Mouse (Mus musculus): ENCODE measurements around the gene Dop1b. TPM values are rescaled to one million over a fixed set of nuclear protein-coding genes. Genes with fewer than 3 reads are reported as not detected.

Dop1b gene
- polyA plus RNA-seq, 1 experiment from 2014 or later: 27.8 TPM

DNA sequence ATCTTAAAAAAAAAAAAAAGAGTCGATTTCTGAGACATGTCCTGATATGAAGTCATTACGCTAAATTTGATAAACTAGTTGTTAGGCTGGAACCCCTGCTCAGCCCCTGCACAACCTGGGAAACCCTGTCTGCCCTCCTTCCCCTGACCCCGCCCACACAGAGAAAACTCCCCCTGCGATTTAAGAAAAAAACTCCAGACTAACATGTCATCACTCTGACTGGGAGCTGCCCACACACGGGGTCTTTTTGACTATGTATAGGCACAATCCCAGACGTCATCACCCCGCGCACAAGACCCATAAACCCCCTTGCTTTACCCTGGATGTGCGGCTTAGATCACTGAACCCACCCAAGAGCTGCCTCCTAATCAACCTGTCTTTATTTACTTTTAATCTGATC lies 118.4 kb downstream of the Dop1b start:
- WGBS: 83% methylated on average over 9 of the region's 9 CpGs
- ATAC-seq (ENCODE audit: insufficient read depth, low FRiP score): no peak
- Histone ChIP-seq H3K9me3 (replicated peaks; ENCODE audit: control insufficient read depth, low read length) (no peaks in the 10 kb centered on the region), H3K4me3 (replicated peaks; ENCODE audit: low read length) (no peak overlapping the region), H3K36me3 (ENCODE audit: control insufficient read depth, insufficient read depth, low read length) (no peaks in the 10 kb centered on the region), H3K4me1 (ENCODE audit: control insufficient read depth, insufficient read depth, low read length) (peaks cover 17% of the 10 kb centered on the region), H3K4me2 (ENCODE audit: low read depth, low read length) (no peak overlapping the region), H3K9ac (ENCODE audit: low read length) (no peak overlapping the region), H3K27me3 (ENCODE audit: control insufficient read depth, insufficient read depth, low read length) (no peaks in the 10 kb centered on the region), H3K27ac (ENCODE audit: low read length) (no peak overlapping the region)

DNA sequence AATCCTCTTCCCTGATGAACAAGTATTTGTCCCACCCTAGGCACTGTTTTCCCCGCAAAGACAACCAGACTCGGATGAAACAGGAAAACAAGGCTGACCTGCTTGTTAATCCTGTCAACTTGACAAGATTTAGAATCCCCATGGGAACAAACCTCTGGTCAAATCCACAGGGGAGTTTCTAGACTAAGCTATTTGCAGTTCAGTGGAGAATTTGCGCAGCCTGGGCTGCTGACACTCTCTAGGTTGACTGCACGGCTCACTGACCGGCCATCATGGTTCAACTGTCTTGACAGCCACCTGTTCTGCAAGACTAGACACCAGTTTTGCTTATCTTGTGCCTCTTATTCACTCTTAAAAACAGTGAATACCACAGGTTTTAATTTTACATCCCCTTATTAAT lies 119.2 kb downstream of the Dop1b start:
- 71% methylated on average over 5 of the region's 5 CpGs for WGBS
- no peak overlapping the region for H3K9ac ChIP-seq (ENCODE audit: low read length)

DNA sequence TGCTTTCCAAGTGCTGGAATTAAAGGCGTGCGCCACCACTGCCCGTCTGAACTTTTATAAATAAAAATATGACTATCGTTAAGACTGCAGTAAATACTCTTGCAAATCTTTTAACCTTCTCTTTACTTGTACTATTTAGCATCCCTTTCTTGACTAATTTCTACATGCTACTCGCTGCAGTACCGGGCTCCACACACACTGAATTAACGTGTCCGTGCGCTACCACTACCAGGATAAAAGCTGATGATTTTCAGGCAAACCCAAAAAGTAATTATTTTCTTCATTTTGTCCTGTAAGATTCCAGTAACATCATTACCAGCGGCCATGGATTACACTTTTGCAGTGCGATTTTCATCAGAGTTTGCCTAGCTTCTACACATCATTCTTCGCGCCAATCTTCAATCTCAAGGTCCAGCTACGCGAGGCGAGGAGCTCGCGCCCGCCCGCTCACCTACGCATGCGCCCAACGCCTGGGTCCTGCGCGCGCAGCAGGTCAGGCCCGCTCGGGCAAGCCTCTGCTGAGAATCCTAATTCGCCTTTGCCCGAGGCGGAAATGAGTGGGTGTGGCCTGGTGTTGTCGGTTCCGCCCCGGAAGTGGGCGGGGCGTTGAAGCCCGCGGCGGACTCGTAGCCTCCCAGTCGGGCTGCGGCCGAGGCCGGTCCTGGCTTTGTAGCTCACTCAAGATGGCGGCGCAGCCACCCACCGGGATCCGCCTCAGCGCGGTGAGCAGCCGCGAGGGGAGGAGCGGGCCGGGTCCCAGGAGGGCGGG lies 120.1 kb downstream of the Dop1b start, which contains the start of gene Morc3:
Morc3 (plus strand) TSS at position 495 of the 769 bp plus-strand sequence.
- Histone ChIP-seq H3K4me3 (replicated peaks; ENCODE audit: low read length) (peak within 1 kb of the TSS; percentile 93), H3K9ac (ENCODE audit: low read length) (peak within 1 kb of the TSS; percentile 96), H3K27me3 (ENCODE audit: control insufficient read depth, insufficient read depth, low read length) (no peaks in the 10 kb centered on the region), H3K36me3 (ENCODE audit: control insufficient read depth, insufficient read depth, low read length) (no peaks in the 10 kb centered on the region), H3K4me1 (ENCODE audit: control insufficient read depth, insufficient read depth, low read length) (peaks cover 17% of the 10 kb centered on the region), H3K9me3 (replicated peaks; ENCODE audit: control insufficient read depth, low read length) (no peaks in the 10 kb centered on the region), H3K4me2 (ENCODE audit: low read depth, low read length) (peak within 1 kb of the TSS; percentile 64), H3K27ac (ENCODE audit: low read length) (peak within 1 kb of the TSS; percentile 98)
- 11% methylated on average over 55 of the region's 55 CpGs for WGBS
- peak; percentile 99 for ATAC-seq (ENCODE audit: insufficient read depth, low FRiP score)

More for the DNA sequence above, 119.2 kb downstream of the Dop1b start:
- Histone ChIP-seq H3K36me3 (ENCODE audit: control insufficient read depth, insufficient read depth, low read length) (no peaks in the 10 kb centered on the region), H3K4me1 (ENCODE audit: control insufficient read depth, insufficient read depth, low read length) (peaks cover 17% of the 10 kb centered on the region), H3K4me2 (ENCODE audit: low read depth, low read length) (no peak overlapping the region), H3K4me3 (replicated peaks; ENCODE audit: low read length) (no peak overlapping the region), H3K9me3 (replicated peaks; ENCODE audit: control insufficient read depth, low read length) (no peaks in the 10 kb centered on the region), H3K27me3 (ENCODE audit: control insufficient read depth, insufficient read depth, low read length) (no peaks in the 10 kb centered on the region), H3K27ac (ENCODE audit: low read length) (no peak overlapping the region)
- ATAC-seq (ENCODE audit: insufficient read depth, low FRiP score): no peak

GRCm38 (mm10) chr16:93832451-93833276 lies 121.0 kb downstream of the Dop1b start:
- H3K9ac ChIP-seq (ENCODE audit: low read length): peak overlapping the region; percentile 96
- H3K27ac ChIP-seq (ENCODE audit: low read length): peak overlapping the region; percentile 98
- no peaks in the 10 kb centered on the region for H3K36me3 ChIP-seq (ENCODE audit: control insufficient read depth, insufficient read depth, low read length)
- H3K9me3 ChIP-seq (replicated peaks; ENCODE audit: control insufficient read depth, low read length): no peaks in the 10 kb centered on the region
- WGBS: 1% methylated on average over 59 of the region's 69 CpGs
- peak overlapping the region; percentile 93 for H3K4me3 ChIP-seq (replicated peaks; ENCODE audit: low read length)
- peak; percentile 41 for ATAC-seq (ENCODE audit: insufficient read depth, low FRiP score)
- H3K27me3 ChIP-seq (ENCODE audit: control insufficient read depth, insufficient read depth, low read length): no peaks in the 10 kb centered on the region
- H3K4me1 ChIP-seq (ENCODE audit: control insufficient read depth, insufficient read depth, low read length): peaks cover 17% of the 10 kb centered on the region
- H3K4me2 ChIP-seq (ENCODE audit: low read depth, low read length): peak overlapping the region; percentile 64

GRCm38 (mm10) chr16:93833551-93833950 lies 121.8 kb downstream of the Dop1b start:
- Histone ChIP-seq H3K36me3 (ENCODE audit: control insufficient read depth, insufficient read depth, low read length) (no peaks in the 10 kb centered on the region), H3K4me2 (ENCODE audit: low read depth, low read length) (peak overlapping the region; percentile 64), H3K4me1 (ENCODE audit: control insufficient read depth, insufficient read depth, low read length) (peaks cover 17% of the 10 kb centered on the region), H3K9me3 (replicated peaks; ENCODE audit: control insufficient read depth, low read length) (no peaks in the 10 kb centered on the region), H3K27ac (ENCODE audit: low read length) (no peak overlapping the region), H3K4me3 (replicated peaks; ENCODE audit: low read length) (peak overlapping the region; percentile 93), H3K27me3 (ENCODE audit: control insufficient read depth, insufficient read depth, low read length) (no peaks in the 10 kb centered on the region), H3K9ac (ENCODE audit: low read length) (no peak overlapping the region)
- WGBS: 84% methylated on average over 6 of the region's 6 CpGs
- ATAC-seq (ENCODE audit: insufficient read depth, low FRiP score): no peak

- Histone ChIP-seq H3K27ac (ENCODE audit: low read length) (no peak overlapping the region), H3K4me2 (ENCODE audit: low read depth, low read length) (peak overlapping the region; percentile 64; the same call in 1 of the 2 replicates)
- no peak for ATAC-seq (ENCODE audit: insufficient read depth, low FRiP score)
These were observed 122.4 kb downstream of the Dop1b start for GRCm38 (mm10) chr16:93834076-93834475.

GRCm38 (mm10) chr16:93839049-93839448 lies 127.3 kb downstream of the Dop1b start:
- Histone ChIP-seq H3K9me3 (replicated peaks; ENCODE audit: control insufficient read depth, low read length) (no peaks in the 10 kb centered on the region), H3K4me1 (ENCODE audit: control insufficient read depth, insufficient read depth, low read length) (peaks cover 4% of the 10 kb centered on the region), H3K4me3 (replicated peaks; ENCODE audit: low read length) (no peak overlapping the region), H3K27me3 (ENCODE audit: control insufficient read depth, insufficient read depth, low read length) (no peaks in the 10 kb centered on the region), H3K9ac (ENCODE audit: low read length) (no peak overlapping the region), H3K36me3 (ENCODE audit: control insufficient read depth, insufficient read depth, low read length) (no peaks in the 10 kb centered on the region), H3K27ac (ENCODE audit: low read length) (no peak overlapping the region), H3K4me2 (ENCODE audit: low read depth, low read length) (no peak overlapping the region)
- 78% methylated on average over 1 of the region's 1 CpGs for WGBS
- no peak for ATAC-seq (ENCODE audit: insufficient read depth, low FRiP score)

More at GRCm38 (mm10) chr16:93834076-93834475, 122.4 kb downstream of the Dop1b start:
- Histone ChIP-seq H3K9me3 (replicated peaks; ENCODE audit: control insufficient read depth, low read length) (no peaks in the 10 kb centered on the region), H3K4me3 (replicated peaks; ENCODE audit: low read length) (no peak overlapping the region), H3K4me1 (ENCODE audit: control insufficient read depth, insufficient read depth, low read length) (peaks cover 17% of the 10 kb centered on the region), H3K27me3 (ENCODE audit: control insufficient read depth, insufficient read depth, low read length) (no peaks in the 10 kb centered on the region), H3K36me3 (ENCODE audit: control insufficient read depth, insufficient read depth, low read length) (no peaks in the 10 kb centered on the region), H3K9ac (ENCODE audit: low read length) (no peak overlapping the region)
- WGBS: 81% methylated on average over 2 of the region's 2 CpGs

GRCm38 (mm10) chr16:93850527-93850926 lies 138.8 kb downstream of the Dop1b start:
- peaks cover 29% of the 10 kb centered on the region for H3K36me3 ChIP-seq (ENCODE audit: control insufficient read depth, insufficient read depth, low read length)
- no peak for ATAC-seq (ENCODE audit: insufficient read depth, low FRiP score)
- 97% methylated on average over 3 of the region's 3 CpGs for WGBS

GRCm38 (mm10) chr16:93859967-93860366 lies 148.3 kb downstream of the Dop1b start:
- no peak overlapping the region for H3K4me2 ChIP-seq (ENCODE audit: low read depth, low read length)
- H3K4me3 ChIP-seq (replicated peaks; ENCODE audit: low read length): no peak overlapping the region
- H3K27me3 ChIP-seq (ENCODE audit: control insufficient read depth, insufficient read depth, low read length): no peaks in the 10 kb centered on the region
- H3K36me3 ChIP-seq (ENCODE audit: control insufficient read depth, insufficient read depth, low read length): peaks cover 16% of the 10 kb centered on the region; the same call in 1 of the 2 replicates
- no peak overlapping the region for H3K9ac ChIP-seq (ENCODE audit: low read length)
- no peak for ATAC-seq (ENCODE audit: insufficient read depth, low FRiP score)
- no peaks in the 10 kb centered on the region for H3K4me1 ChIP-seq (ENCODE audit: control insufficient read depth, insufficient read depth, low read length)
- H3K9me3 ChIP-seq (replicated peaks; ENCODE audit: control insufficient read depth, low read length): no peaks in the 10 kb centered on the region
- H3K27ac ChIP-seq (ENCODE audit: low read length): no peak overlapping the region
- 88% methylated on average over 4 of the region's 4 CpGs for WGBS

More at GRCm38 (mm10) chr16:93850527-93850926, 138.8 kb downstream of the Dop1b start:
- Histone ChIP-seq H3K27ac (ENCODE audit: low read length) (no peak overlapping the region), H3K4me3 (replicated peaks; ENCODE audit: low read length) (no peak overlapping the region), H3K4me2 (ENCODE audit: low read depth, low read length) (no peak overlapping the region), H3K9me3 (replicated peaks; ENCODE audit: control insufficient read depth, low read length) (no peaks in the 10 kb centered on the region), H3K27me3 (ENCODE audit: control insufficient read depth, insufficient read depth, low read length) (no peaks in the 10 kb centered on the region), H3K4me1 (ENCODE audit: control insufficient read depth, insufficient read depth, low read length) (no peaks in the 10 kb centered on the region), H3K9ac (ENCODE audit: low read length) (no peak overlapping the region)
